Mouse (Mus musculus) hindbrain, embryonic 15.5 days (tissue): ENCODE results near the gene Tmem19. TPM values are rescaled to one million over a fixed set of nuclear protein-coding genes. Genes with fewer than 3 reads are reported as not detected.

Experiments
- ATAC-seq: fragments of 200-750 bp; cut with Nextera tagmentation; 2 replicates; pipeline ENCODE4 v1.8.0; 2017; ENCODE audit warnings: low read depth, moderate number of reproducible peaks, moderate TSS enrichment; ENCODE audit not compliant: low FRiP score
- H3K27ac ChIP-seq: fragments of 300-500 bp; sonication (generic); replicated peaks from 2 replicates; pipeline ENCODE4 v1.5.1; 2015; ENCODE audit warnings: mild to moderate bottlenecking, inconsistent platforms
- H3K27me3 ChIP-seq: fragments of 300-500 bp; sonication (generic); 2 replicates; pipeline ENCODE4 v1.6.1; 2015; ENCODE audit warnings: control low read depth, inconsistent platforms
- H3K36me3 ChIP-seq: fragments of 300-500 bp; sonication (generic); 2 replicates; pipeline ENCODE4 v1.6.1; 2015; ENCODE audit warnings: control low read depth, inconsistent platforms
- H3K4me1 ChIP-seq: fragments of 300-500 bp; sonication (generic); replicated peaks from 2 replicates; pipeline ENCODE4 v1.6.1; 2015; ENCODE audit warnings: control low read depth, inconsistent platforms
- H3K4me2 ChIP-seq: fragments of 300-500 bp; sonication (generic); 2 replicates; pipeline ENCODE4 v1.6.1; 2015; ENCODE audit warnings: moderate library complexity, mild to moderate bottlenecking, inconsistent platforms
- H3K4me3 ChIP-seq: fragments of 300-500 bp; sonication (generic); 2 replicates; pipeline ENCODE4 v1.5.1; 2015; ENCODE audit warnings: mild to moderate bottlenecking, inconsistent platforms
- H3K9ac ChIP-seq: fragments of 300-500 bp; sonication (generic); 2 replicates; pipeline ENCODE4 v1.6.1; 2015; ENCODE audit warnings: inconsistent platforms
- H3K9me3 ChIP-seq: fragments of 300-500 bp; sonication (generic); 2 replicates; pipeline ENCODE4 v1.6.1; 2016; ENCODE audit warnings: control low read depth, inconsistent platforms
- WGBS: fragments of 180-500 bp; shearing (Covaris S2); methylation state at CpG from one replicate; pipeline ENCODE4 v1.1.7; 2015; 5-methylcytosine and 5-hydroxymethylcytosine counted together
- polyA plus RNA-seq: library from polyadenylated mRNA; unstranded; fragments of >200 nt; fragmentation: Nextera tagmentation; extraction: Ambion mirVana; gene quantifications from 2 replicates; pipeline ENCODE4 v1.2.1, GENCODE M21; 2015

Gene Tmem19
- polyA plus RNA-seq, 1 experiment from 2014 or later = 33.6 TPM

DNA sequence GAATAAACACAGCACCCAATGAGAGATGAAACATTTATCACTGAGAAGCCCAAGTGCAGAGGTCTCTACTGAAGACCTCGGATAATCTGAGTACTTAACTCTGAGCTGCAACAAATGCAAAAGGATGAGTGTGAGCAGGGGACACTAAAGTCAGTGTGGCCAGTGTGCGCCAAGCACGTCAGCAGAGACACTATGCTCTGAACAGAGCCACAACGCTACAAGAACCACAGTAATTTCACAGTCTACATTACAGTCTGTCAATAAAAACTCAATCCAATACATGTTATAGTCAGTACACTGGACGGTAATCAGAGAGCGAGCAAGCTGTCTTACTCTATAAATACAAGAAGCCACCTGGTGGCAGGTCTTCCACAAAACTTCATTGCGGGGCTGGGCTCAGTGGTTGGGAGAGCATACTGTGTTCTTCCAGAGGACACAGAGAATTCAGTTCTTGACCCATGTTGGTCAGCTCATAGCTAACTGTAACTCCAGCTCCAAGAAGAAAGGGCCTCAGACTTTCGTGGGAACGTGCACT lies 65.8 kb downstream of the Tmem19 start:
- Histone ChIP-seq H3K4me2 (no peak overlapping the region), H3K9ac (no peak overlapping the region), H3K9me3 (no peaks in the 10 kb centered on the region), H3K4me3 (no peak overlapping the region), H3K36me3 (peaks cover 52% of the 10 kb centered on the region), H3K4me1 (no peaks in the 10 kb centered on the region), H3K27ac (no peak overlapping the region), H3K27me3 (no peaks in the 10 kb centered on the region)
- ATAC-seq = no peak
- WGBS = 84% methylated on average over 9 of the region's 9 CpGs

DNA sequence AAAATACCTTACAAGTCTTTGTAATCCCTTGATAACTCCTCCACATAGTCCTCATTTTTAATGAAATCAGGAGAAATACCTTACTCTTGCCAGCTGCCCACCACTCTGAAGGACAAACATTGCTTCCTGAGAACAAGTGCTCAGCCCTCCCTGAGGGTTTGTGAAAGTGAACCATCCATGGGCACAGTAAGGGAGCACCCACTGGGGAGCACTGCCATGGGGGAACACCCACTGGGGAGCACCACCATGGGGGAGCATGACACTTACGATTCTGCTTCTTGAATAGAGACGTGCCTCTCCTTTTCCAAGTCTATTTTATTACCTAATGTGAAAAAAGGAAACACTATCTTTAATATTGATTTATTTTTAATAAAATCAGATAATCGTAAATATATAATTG lies 67.1 kb downstream of the Tmem19 start:
- 98% methylated on average over 3 of the region's 3 CpGs for WGBS
- no peak overlapping the region for H3K27ac ChIP-seq
- peaks cover 47% of the 10 kb centered on the region for H3K36me3 ChIP-seq
- no peak overlapping the region for H3K9ac ChIP-seq
- no peak overlapping the region for H3K4me2 ChIP-seq
- H3K4me1 ChIP-seq = no peaks in the 10 kb centered on the region
- H3K4me3 ChIP-seq = no peak overlapping the region
- ATAC-seq = no peak
- H3K9me3 ChIP-seq = no peaks in the 10 kb centered on the region
- no peaks in the 10 kb centered on the region for H3K27me3 ChIP-seq

DNA sequence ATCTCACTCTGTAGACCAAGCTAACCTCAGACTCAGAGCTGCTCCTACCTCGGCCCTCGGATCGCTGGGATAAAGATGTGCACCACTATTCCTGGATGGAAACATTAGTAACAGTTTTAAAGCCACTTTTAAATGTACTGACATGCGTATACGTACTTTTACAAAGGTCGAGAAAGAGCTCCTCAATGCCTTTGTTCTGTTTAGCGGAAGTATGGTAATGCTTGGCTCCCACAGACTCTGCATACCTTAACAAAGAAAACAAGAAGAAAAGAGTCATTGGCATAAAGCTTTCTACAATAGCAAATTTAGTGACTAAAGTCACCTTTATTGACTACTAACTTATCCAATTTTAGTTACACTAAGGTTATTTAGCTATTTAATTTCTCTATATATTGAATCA lies 67.6 kb downstream of the Tmem19 start:
- ATAC-seq = no peak
- Histone ChIP-seq H3K9me3 (no peaks in the 10 kb centered on the region), H3K36me3 (peaks cover 42% of the 10 kb centered on the region), H3K4me2 (no peak overlapping the region), H3K27me3 (no peaks in the 10 kb centered on the region), H3K27ac (no peak overlapping the region), H3K4me1 (no peaks in the 10 kb centered on the region), H3K4me3 (no peak overlapping the region), H3K9ac (no peak overlapping the region)
- 79% methylated on average over 7 of the region's 7 CpGs for WGBS

DNA sequence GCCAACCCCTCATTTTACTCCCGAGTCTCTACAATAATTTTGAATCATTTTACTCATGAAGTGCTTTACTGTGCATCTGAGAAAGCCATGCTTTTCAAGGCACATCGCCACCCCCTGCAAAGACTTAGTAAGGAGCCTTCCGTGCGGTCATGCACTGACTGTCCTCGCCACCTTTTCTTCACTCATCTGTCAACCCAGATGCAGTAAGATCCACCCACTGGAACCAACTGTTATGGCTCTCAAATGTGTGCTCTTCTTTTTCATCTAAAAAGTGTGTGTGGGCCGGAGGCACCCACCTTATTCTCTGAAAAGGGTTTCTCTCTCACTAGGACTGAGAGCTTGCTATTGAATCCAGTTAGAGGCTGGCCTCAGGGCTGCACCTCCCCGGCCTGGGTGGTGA lies 68.4 kb downstream of the Tmem19 start:
- H3K9me3 ChIP-seq = no peaks in the 10 kb centered on the region
- no peak for ATAC-seq
- no peak overlapping the region for H3K9ac ChIP-seq
- H3K4me2 ChIP-seq = no peak overlapping the region
- WGBS = 91% methylated on average over 7 of the region's 7 CpGs
- H3K27ac ChIP-seq = no peak overlapping the region
- no peaks in the 10 kb centered on the region for H3K4me1 ChIP-seq
- H3K4me3 ChIP-seq = no peak overlapping the region
- peaks cover 47% of the 10 kb centered on the region for H3K36me3 ChIP-seq
- no peaks in the 10 kb centered on the region for H3K27me3 ChIP-seq

DNA sequence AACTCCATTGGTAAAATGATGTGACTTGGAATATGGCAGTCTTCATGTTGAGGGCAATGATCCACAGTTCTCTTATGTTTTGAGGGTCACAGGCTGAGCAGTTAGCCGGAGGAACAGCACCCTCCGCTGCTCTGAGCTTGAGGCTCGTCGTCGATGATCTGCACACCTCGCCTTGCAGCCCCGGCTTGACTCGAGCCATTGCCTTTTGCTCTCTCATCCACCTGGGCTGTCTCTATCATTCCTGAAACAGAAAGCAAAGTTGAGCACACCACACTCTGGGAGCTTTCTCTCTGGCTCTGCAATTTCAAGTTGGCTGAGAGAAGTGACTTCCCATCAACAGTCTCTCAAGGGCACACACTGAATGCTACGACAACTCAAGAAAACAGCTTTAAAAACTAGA lies 71.6 kb downstream of the Tmem19 start:
- no peak overlapping the region for H3K9ac ChIP-seq
- H3K4me1 ChIP-seq = no peaks in the 10 kb centered on the region
- no peaks in the 10 kb centered on the region for H3K9me3 ChIP-seq
- H3K36me3 ChIP-seq = peaks cover 61% of the 10 kb centered on the region
- 96% methylated on average over 9 of the region's 9 CpGs for WGBS
- H3K27ac ChIP-seq = no peak overlapping the region
- H3K4me3 ChIP-seq = no peak overlapping the region
- H3K4me2 ChIP-seq = no peak overlapping the region
- no peaks in the 10 kb centered on the region for H3K27me3 ChIP-seq
- ATAC-seq = no peak

Other genes starting within 250 kb of the Tmem19 start
- gene Tph2, start 177.5 kb downstream of the Tmem19 start, polyA plus RNA-seq = 8.4 and 8.8 TPM in 2 replicates
- gene Tbc1d15, start 111.0 kb downstream of the Tmem19 start, polyA plus RNA-seq = 26.1 and 31.7 TPM in 2 replicates
- 11.9 and 13.5 TPM in 2 replicates for gene Rab21, start 46.9 kb downstream of the Tmem19 start, polyA plus RNA-seq
- 20.8 and 26.2 TPM in 2 replicates for gene Thap2, start 21.9 kb upstream of the Tmem19 start, polyA plus RNA-seq
- 15.7 and 16.5 TPM in 2 replicates for gene Zfc3h1, start 22.5 kb upstream of the Tmem19 start, polyA plus RNA-seq
- gene A930009A15Rik, start 207.5 kb upstream of the Tmem19 start, polyA plus RNA-seq = 0.40 and 0.69 TPM in 2 replicates
- 2.3 and 2.6 TPM in 2 replicates for gene Lgr5, start 225.3 kb upstream of the Tmem19 start, polyA plus RNA-seq